Mouse (Mus musculus) kidney, adult 9 months (tissue): ENCODE data around the gene Rps6kc1.

Experiments used
- DNase-seq: peaks from one replicate; pipeline ENCODE4 v3.0.0; 2022

Rps6kc1 gene

DNA sequence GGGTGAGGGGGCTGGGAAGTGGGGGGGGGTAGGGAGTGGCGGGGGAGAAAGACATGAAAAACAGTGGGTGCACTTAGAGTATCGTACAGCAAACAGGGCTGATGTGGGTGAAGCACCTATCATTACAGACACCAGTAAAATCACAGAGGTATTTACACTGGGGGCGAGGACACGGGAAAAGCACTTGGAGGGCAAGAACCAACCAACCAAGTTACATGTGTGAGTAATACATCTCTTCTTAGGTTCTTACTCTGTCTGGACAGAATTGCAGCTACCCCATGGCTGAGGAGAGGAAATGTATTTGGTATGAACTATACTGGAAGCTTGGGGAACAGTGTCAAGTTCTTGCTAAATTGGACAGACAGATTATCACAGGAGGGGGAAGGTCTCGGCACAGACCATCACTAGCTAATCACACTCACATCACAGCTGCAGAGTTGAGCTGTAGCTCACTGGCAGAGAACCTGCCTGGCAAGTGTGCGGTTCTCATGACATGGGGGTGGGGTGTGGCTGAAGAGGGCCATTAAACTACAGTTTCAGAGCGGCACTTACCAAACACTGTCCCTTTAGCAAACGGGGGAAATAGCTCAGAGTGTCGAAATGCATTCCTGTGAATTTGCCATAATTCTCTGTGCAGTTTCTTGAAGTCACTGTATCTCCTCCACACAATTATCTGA is 12.5 kb downstream of the Rps6kc1 start:
- DNase-seq = no peak

DNA sequence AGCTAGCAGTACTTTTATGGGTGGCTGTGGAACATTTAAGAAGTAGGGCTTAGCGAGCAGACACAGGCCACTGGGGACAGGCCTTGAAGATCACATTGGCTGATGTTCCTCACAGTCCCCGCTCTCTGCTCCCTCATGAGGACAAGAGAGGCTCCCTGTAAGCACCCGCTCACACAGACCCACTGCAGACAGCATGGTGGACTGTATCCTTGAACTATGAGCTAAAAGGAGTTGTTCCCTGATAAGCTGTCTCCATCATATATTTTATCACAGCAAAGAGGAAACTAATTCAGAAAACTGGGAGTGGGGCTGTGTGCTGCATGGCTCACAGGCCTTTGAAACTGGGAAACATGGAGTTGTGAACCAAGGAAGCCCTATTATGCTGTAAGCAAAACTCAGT is 13.4 kb downstream of the Rps6kc1 start:
- DNase-seq = no peak

DNA sequence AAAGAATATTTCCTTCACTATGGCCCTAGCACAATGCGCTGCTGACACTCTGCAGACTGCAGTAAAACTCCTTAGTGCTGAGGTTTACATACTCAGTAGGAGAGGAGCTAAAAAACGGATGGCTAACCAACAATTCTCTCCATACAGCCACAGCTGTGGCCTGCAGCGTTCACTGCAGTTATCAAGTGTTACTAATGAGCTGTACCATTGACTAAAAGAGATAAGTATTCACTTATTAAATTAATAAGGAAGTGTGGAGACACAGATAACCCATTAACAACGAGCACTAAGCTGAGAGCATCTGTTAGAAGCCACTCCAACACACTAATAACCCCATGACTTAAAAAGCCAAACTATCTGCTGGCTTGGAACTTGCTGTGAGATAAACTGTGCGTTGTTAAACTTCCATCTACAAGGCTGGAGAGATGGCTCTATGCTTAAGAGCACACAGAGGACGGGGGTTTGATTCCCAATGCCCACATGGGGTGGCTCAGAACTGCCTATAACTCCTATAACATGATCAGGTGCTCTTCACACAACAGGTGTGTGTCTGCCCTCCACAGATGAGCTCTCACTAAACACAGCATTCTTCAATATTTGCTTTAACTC is 17.9 kb downstream of the Rps6kc1 start:
- no peak for DNase-seq

DNA sequence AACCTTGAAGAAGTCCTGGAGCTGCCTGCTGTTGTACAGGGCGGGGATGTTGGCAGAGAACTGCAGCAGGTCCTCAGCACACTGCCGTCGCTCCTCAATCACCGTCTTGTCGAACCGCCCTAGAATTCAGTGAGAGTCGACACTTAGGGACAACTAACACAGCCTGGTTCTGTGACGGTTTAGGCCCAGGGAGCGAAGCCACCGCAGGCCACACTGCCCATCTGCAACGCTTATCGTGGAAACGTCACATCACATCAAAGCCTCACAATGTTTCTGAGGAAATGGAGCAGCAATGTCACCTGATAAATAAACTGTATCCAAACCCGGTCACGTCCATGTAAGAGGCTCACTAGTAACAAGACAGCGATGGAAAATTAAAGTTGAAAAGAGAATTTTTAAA is 22.9 kb downstream of the Rps6kc1 start:
- DNase-seq = no peak

DNA sequence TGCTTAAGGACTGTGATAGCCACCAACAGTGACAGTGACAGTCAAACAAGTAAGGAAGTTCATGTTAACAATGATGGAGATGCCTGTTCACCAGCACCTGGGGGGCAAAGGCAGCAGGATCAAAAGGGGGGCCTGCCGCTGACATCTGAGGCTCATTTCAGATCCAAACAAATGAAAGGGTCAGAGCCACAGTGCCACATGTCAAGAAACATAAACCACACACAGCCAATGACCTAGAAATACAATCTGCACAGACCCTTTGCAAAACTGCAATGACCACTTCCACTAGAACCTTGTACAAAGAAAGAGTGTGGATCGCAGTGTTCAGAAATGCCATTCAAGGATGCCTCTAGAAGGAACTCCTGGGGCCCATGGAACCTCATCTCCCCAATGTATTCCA is 23.5 kb downstream of the Rps6kc1 start:
- no peak for DNase-seq

DNA sequence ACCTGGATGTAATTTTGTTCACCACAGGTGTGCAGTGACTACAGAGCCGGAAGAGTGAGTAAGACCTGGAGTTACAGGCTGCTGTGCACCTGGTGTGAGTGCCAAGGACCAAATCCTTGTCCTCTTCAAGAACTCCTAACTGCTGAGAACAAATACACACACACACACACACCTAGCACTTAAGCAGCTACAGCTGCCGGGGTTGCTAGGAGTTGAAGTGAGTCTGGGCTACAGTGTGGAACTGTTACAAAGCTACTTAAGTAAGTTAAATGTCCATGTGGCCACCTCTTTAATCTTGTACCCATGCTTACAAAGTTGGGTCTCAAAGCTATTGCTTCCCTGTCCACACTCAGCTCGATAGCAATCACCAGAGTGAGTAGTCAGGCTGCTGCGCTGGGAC is 25.6 kb downstream of the Rps6kc1 start:
- DNase-seq = no peak

DNA sequence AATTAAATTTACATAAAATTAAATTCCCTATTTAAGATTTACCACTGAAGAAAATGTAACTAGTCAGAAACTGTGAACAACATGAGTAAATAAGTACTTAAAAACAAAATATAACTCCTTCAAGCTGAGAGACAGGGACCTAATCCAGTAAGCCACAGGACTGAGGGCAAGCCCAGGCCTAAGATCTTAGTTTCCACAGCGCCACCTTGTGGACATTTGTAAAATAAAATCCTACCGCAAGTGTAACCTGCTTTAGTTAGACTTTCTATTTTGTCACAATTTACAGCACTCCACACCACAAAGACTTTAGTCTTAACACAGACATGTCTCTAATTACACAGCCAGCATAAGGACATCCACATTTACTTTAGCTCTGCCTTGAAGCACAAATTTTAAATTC is 30.1 kb downstream of the Rps6kc1 start:
- DNase-seq = peak; percentile 65

DNA sequence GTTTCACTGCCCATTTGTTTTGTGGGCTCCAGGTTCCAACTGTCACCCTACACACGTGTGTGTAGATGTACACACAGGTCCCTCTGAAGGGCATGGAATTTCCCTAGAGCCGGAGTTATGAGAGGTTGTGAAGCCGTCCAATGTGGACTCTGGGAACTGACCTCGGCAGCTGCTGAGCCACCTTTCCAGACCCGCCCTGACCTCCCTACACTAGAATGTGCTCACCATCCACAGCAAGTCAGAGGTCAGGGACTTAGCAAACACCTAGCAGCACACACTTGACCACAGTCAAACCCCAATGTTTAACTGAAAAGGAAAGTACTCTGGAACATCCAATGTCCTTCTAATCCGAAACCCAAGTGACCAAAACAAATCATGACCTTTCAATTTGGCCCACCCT is 30.9 kb downstream of the Rps6kc1 start:
- no peak for DNase-seq

DNA sequence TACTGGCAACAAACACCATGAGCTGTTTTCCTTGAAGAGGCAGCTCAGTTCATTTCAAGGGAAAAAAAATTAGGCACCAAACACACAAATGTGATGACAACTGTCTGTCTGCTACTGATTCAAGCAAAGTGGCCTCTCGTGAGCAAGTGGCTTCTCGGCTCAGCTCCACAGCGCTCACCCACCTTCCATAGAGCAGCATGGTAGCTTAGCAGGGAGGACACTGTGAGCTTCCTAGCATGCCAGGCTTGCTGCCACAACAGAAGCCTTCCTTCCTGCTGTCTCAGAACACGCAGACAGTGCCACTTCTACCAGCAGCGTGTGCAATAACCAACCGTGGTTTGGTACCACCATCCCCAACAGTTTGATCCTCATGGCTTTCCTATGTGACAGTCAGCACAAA is 35.8 kb downstream of the Rps6kc1 start:
- DNase-seq = no peak

DNA sequence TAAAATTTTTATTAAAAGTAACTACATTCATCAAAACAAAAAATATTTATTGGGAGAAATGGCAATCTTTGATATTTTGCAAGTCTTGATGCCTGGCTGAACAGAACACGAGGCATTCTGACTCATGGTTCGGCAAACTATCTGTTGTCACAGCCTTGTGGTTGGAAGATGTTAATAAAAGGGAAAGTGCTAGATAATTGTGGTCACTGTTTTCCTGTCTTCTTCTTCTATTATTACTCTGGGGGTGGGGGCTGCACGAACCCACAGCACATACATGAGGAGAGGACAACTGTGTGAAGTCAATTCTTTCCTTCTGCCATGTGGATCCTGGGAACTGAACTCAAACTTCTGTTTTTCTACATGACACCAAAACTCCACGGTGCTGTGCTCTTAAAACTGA is 36.5 kb downstream of the Rps6kc1 start:
- DNase-seq = no peak

DNA sequence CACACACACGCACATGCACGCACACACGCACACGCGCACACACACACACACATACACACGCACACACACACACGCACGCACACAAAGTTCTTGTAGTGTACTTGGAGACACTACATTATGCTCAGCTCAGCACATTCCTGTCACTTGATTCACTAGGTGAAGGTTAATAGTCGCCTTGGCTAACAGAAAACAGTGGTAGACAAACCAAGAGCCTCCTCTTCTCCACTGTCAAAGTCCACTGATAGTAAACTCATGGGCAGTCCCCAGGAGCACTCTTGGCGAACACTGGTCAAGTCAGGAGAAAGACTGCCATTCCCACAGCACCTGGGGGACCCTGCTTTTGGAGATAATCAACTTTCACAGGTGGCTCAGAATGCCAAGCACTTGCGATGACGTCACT is 40.5 kb downstream of the Rps6kc1 start:
- DNase-seq = peak; percentile 66

DNA sequence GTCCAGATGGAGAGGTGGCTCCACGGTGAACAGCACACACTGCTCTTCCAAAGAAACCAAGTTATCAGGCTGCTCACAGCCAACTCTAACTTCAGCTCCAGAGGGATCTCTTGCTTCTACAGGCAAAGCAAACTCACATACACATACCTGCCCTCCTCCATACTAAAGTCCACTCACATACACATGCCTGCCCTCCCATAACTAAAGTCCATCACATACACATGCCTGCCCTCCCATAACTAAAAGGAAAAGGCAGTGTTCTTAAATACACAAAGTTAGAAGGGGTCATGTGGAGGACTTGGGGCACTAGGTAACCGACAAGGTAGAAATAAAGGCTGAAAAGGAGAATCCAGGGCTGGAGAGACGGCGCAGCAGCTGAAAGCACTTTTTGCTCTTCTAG is 41.6 kb downstream of the Rps6kc1 start:
- no peak for DNase-seq

DNA sequence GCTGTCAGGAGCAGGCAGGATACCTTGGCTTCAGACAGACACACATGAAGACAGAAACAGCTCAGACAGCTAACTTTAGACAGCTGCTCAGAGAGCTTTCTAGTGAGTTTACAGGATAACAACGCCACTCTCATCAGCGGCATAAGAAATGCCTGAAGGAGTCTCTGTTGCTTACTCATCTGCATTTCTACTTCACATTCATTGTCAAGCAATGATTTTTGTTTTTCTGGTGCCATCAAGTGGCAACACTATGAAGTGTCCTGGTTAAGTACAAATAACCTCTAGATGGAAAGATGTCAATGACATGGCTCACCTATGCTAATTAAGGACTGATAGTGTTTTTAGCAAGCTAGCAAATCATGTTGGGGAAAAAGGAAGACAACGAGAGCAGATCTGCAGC is 42.8 kb downstream of the Rps6kc1 start:
- DNase-seq = peak; percentile 27

DNA sequence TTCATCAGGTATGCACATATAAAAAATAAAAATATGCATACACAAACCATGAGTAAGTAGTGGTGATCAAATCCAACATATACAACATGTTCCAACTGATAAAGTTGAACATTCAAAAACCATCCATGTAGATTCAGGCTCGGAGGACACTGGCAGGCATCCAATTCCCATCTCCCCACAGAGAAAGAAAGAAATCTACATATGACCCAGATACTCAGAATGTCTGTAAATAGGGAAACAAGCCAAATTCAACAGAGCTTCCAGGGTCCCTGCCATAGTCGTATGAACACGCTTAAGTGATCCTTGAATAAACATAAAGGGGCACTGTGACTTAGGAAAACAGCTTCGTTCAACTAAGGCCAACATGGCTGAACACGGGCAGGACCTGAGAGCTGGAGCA is 49.9 kb downstream of the Rps6kc1 start:
- no peak for DNase-seq

DNA sequence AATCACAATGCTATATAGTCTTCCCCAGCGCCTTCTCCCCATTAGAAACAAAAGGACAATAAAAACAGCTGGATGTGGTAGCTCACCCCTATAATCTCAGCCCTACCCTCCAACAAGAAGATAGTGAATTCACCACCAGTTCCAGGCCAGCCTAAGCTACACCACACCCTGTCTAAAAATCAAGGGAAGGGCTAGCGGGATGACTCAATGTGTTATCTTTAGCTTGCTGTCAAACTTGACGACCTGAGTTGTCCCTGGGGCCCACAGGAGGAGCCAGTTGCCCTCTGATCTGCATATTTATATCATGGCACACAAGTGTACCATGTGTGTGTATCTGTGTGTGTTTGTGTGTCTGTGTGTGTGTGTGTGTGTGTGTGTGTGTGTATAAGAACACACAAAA is 57.1 kb downstream of the Rps6kc1 start:
- no peak for DNase-seq

DNA sequence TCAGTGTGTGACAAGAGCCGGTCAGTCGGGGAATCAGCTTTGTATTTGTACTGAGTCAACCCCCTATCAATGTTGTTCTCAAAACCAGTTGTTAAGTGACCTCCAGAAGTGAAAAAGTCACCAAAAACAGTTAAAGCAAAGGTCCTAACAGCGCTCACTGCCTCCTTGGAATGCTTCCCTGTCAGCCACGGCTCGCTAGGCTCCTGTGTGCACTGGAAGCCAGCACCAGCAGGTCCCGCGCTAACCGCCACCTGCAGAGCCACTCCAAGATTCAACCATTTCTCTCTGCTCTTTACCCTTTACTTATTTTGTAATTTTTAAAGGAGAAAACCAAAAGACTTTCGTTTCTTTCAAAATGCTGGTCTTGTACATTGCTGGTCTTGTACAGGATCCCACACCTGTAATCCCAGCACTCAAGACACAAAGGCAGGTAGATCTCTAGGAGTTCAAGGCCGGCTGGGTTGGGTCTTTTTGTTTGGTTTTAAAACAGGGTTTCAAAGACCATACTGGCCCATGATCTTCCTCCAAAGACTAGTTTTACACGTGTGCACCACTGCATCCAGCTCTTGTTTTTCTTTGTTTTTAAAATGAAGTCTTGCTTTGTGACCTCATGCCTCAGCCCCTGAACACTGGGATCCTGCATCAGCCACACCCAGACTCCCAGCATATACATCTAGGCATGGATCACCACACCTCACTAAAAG is 62.3 kb downstream of the Rps6kc1 start:
- DNase-seq = peak; percentile 25

DNA sequence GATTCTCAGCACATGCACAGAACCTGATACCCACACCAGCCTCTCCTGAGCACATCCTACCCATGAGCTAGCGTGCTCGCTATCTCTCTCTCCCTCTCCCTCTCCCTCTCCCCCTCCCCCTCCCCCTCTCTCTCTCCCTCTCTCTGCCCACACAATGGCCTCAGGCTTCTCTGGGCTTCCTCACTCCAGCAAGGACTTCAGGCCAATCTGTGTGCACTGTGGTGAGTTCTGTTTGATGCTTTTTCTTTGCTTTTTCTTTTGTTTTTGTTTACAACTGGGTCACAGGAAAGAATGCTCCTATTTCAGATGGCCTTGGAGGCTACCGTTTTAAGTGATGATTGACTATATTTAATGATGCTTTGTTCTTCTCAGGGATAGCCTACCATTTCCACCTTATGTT is 62.9 kb downstream of the Rps6kc1 start:
- DNase-seq = no peak

DNA sequence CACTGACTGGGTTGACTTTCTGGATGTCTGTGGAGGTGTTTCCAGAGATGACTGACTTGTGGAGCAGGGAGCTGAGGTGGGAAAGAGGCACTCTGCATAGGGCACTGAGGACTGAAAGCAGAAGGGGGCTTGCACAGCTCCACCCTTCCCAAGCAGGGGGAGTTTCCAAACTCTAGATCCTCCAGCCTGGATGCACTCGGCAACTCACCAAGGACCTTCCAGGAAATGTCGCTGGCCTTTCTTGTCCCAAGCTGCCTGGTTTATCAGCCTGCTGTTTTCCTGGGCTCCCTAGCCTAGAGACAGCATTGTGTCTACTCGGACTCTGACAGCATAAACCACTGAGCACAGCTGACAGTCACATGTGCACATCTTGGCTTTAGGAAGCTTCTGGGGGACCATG is 64.6 kb downstream of the Rps6kc1 start:
- no peak for DNase-seq

DNA sequence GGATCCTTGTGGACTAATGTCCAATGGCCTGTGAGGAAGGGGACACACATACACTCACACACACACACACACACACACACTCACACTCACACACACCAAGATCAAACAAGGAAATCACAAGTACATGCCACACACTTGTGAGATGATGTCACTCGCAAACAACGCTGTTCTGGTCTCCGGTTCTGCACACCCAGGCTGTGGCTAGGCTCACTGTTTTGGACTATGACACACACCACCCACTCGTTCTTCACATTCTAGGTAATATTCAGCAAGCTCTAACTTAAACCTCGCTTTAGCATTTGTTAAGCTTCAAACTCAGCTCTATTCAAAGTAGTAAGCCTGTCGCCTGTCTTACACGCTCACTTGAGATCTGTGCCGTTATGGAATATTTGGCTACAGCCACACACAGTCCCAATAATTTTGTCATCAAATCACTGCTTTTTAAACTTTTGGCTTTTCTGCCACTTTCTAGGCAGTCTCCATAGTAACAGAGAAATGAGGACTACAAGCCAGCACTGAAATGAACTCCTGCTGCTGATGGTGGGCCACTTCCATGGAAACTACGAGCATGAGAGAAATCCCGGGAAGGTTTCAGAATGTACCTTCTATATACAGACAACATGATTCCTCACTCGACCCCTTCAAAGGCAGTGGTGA is 65.4 kb downstream of the Rps6kc1 start:
- DNase-seq = no peak

DNA sequence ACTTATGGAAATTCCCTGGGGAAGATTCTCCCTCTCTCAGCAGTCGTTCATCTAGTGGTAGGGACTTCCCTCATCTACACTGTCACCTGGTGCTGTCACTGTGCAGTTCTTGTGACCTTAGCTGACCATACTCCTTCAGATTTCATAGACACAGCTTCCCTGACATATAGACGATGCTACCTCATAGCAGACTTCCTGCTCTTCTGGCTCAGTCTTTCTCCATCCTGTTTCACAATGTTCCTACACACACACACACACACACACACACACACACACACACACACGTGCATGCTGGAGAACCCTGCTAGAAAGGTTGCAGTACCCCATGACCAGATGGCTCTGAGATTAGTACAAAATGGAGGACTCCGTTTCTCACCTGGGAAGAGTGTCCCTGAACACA is 66.2 kb downstream of the Rps6kc1 start:
- DNase-seq = no peak

DNA sequence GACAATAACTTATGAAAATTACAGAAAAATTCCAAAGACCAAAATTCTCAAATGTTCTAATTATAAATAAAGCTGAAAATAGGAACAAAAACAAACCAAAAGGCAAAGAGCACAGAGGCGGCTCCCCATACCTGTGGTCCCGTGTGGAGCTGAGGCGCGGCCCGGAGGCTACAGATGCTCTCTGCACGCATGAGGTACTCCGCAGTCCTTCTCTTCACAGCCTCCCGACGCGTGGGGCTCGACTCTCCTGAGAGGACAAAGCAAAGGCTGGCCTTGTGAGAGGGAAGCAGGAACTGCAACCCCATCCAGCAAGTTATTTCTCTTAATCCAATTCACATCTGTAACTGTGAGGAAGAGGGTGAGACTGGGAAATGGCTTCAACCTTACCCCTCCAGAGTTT is 67.2 kb downstream of the Rps6kc1 start:
- no peak for DNase-seq

DNA sequence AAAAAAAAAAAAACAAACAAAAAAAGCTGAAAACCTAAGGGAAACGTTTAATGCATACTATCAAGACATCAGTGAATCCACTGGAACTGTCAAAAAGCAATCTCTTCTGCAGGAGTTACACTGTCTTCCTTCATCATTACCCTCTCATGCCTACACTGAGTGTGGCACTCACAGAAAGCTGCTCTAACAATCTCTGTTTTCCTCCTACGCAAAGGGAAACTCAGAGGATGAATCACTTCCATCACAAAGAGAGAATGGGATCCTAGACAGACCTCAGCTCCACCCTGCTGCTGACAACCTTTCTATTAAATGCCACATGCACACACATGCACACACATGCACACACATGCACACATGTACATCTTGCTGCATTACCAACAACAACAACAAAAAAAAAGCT is 75.5 kb downstream of the Rps6kc1 start:
- DNase-seq = no peak

DNA sequence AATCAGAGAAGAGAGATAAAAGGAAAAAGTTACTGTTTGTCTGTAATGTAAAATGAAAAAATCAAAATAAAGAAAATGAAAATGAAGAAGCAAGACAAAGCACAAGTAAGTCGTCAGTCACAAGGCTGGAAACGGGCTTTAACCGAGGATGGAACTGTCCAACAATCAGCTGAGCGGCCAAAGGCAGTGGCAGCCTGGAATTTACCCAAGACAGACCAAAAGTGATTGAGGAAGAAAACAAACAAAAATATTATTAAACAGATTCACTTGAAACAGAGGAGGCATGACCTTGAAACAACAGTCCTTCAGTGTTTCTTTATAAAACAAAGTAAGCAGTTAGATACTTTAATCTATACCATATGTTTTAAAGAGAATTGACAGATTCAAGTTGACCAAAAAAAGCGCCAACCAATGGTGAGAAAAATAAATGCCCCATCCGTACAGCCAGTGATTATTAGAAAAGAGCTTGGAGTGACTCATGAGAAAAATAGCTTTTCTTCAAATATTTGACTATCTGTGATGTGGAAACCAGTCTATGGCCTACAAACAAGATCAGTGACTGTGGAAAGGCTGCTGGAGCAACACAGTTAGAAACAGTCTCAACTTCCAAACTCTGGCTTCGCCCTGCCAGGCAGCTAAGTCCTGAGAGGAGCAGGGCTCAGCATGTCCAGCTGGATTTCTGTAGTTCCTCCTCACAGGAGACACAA is 77.2 kb downstream of the Rps6kc1 start:
- no peak for DNase-seq
